Mouse (Mus musculus): ENCODE results near the gene Prkd3.

GRCm38 (mm10) chr17:79069019-79069418, 48.4 kb upstream of the Prkd3 start:
- TF ChIP-seq CTCF (IDR thresholded peaks at IDR 0.05; ENCODE audit: insufficient read depth, low read length), result no peak
- TF ChIP-seq POLR2A (IDR thresholded peaks at IDR 0.05; ENCODE audit: borderline replicate concordance, extremely low read depth, low read depth, low read length), result no peak
